Mouse (Mus musculus) embryonic facial prominence, embryonic 13.5 days (tissue): Measurements from ENCODE around the gene Sst. TPM values are rescaled to one million over a fixed set of nuclear protein-coding genes. Genes with fewer than 3 reads are reported as not detected.
A peak's percentile ranks its signal among the peaks of the same experiment; 100 is the strongest.
"Not testable (repeated sequence)": the region's sequence is repeated elsewhere in the genome, so short reads cannot be mapped to it uniquely, and the experiment has no call there.

Experiments used
- ATAC-seq: fragments of 200-750 bp; cut with Nextera tagmentation; 2 replicates; pipeline ENCODE4 v1.8.0; 2017; ENCODE audit warnings: low read depth; ENCODE audit not compliant: insufficient number of reproducible peaks, insufficient read depth, low FRiP score, low TSS enrichment
- H3K27ac ChIP-seq: fragments of 300-500 bp; sonication (generic); 2 replicates; pipeline ENCODE4 v1.5.1; 2015; ENCODE audit warnings: moderate library complexity, mild to moderate bottlenecking, inconsistent platforms
- H3K27me3 ChIP-seq: fragments of 300-500 bp; sonication (generic); 2 replicates; pipeline ENCODE4 v1.6.1; 2015; ENCODE audit warnings: mild to moderate bottlenecking, inconsistent platforms
- H3K36me3 ChIP-seq: fragments of 300-500 bp; sonication (generic); 2 replicates; pipeline ENCODE4 v1.6.1; 2015; ENCODE audit warnings: mild to moderate bottlenecking, inconsistent platforms
- H3K4me1 ChIP-seq: fragments of 300-500 bp; sonication (generic); 2 replicates; pipeline ENCODE4 v1.6.1; 2015; ENCODE audit warnings: inconsistent platforms
- H3K4me2 ChIP-seq: fragments of 300-500 bp; sonication (generic); 2 replicates; pipeline ENCODE4 v1.6.1; 2015; ENCODE audit warnings: moderate library complexity, mild to moderate bottlenecking, inconsistent platforms
- H3K4me3 ChIP-seq: fragments of 300-500 bp; sonication (generic); 2 replicates; pipeline ENCODE4 v1.5.1; 2015; ENCODE audit warnings: mild to moderate bottlenecking, inconsistent platforms
- H3K9ac ChIP-seq: fragments of 300-500 bp; sonication (generic); 2 replicates; pipeline ENCODE4 v1.6.1; 2015; ENCODE audit warnings: mild to moderate bottlenecking, inconsistent platforms
- H3K9me3 ChIP-seq: fragments of 300-500 bp; sonication (generic); 2 replicates; pipeline ENCODE4 v1.6.1; 2016; ENCODE audit warnings: inconsistent platforms
- WGBS: fragments of 180-500 bp; shearing (Covaris S2); methylation state at CpG from one replicate; pipeline ENCODE4 v1.1.7; 2015; ENCODE audit warnings: mixed read lengths; 5-methylcytosine and 5-hydroxymethylcytosine counted together
- polyA plus RNA-seq: library from polyadenylated mRNA; unstranded; fragments of >200 nt; fragmentation: Nextera tagmentation; extraction: Ambion mirVana; gene quantifications from 2 replicates; pipeline ENCODE4 v1.2.1, GENCODE M21; 2015

The Sst gene
- polyA plus RNA-seq, 1 experiment from 2014 or later = 36.2 TPM

DNA sequence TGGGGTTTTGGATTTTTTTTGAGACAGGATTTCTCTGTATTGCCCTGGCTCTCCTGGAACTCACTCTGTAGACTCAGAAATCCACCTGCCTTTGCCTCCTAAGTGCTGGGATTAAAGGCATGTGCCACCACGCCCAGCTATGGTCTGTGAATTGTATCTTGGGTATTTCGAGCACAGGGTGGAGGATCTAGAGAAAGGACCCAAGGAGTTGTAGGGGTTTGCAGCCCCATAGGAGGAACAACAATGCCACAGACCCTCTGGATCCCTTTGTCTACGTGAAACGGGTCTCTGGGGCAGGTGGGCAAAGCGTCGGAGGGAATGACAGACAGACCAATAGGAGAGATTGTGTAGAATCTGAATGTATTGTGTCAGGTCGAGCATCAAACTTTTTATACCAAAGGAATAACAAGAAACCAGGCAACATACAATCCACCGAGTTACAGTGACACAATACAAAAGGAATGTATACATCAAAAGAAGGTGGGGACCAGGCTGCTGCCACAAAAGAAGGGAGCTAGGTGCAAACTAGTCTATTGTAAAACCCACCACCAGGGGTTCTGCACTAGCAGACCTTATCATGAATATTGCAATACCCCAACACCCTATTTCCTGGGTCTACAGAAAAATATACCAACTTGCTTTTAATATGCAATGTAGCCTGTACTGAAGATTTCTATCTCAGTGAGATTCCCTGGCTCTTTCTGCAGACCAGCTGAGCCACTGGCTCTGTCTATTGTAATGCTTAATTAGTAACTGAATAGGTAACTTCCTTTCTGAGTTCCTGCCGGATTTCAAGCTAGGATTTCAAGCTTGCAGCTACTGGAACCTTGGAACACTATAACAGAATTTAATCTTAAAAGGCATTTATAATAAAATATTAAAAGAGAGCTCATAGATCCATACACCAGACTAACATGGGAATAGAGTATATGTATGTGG is 17.6 kb upstream of the Sst start:
- H3K4me1 ChIP-seq, H3K9me3 ChIP-seq, H3K4me2 ChIP-seq, H3K36me3 ChIP-seq, H3K27ac ChIP-seq, H3K4me3 ChIP-seq, H3K9ac ChIP-seq, ATAC-seq, H3K27me3 ChIP-seq: not testable (repeated sequence)
- 79% methylated on average over 9 of the region's 9 CpGs for WGBS

DNA sequence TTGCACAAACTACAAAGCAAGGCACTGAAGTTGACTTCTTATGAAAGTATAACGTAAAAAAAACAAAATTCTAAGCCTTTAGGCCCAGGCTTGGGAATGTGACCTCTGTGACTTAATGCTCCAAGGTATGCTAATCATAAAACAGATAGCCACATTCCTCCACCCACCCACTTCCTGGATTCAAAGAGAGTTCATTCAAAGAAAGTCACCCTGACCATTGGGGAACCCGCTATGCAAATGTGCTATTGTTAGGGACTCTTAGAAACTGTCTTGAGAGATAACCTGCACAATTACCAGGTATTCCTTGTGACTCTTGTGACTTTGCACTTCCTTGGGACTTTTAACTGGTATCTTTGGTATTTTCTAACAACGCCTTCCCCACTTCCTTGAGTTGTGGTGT is 15.8 kb upstream of the Sst start:
- not testable (repeated sequence) for H3K9me3 ChIP-seq, H3K4me1 ChIP-seq, H3K4me2 ChIP-seq, H3K27ac ChIP-seq, H3K27me3 ChIP-seq, H3K9ac ChIP-seq, H3K4me3 ChIP-seq, H3K36me3 ChIP-seq, ATAC-seq
- 81% methylated on average over 3 of the region's 3 CpGs for WGBS

DNA sequence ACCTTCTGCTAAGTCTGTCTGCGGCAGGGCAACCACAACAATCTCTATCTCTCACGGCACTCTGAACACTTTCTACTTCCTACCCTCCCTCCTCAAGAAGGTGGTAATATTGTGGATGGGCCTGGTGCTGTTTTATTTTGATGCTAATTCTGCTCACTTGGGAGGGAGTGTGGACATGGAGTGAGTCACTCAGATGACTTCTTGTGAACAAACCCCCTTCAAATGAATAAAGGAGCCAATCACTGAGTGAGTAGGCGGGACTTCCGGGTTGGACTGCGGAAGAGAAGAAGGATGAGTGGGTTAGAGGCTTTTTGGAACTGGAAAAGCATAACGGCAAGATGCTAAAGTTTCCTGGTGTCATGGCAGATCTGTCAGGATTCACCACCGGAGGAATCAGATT is 10.7 kb upstream of the Sst start:
- Histone ChIP-seq H3K4me2 (no peak overlapping the region), H3K4me1 (peaks cover 17% of the 10 kb centered on the region), H3K27ac (no peak overlapping the region), H3K27me3 (peaks cover 15% of the 10 kb centered on the region), H3K4me3 (no peak overlapping the region), H3K9me3 (no peaks in the 10 kb centered on the region), H3K9ac (no peak overlapping the region), H3K36me3 (no peaks in the 10 kb centered on the region)
- 88% methylated on average over 7 of the region's 7 CpGs for WGBS
- no peak for ATAC-seq

DNA sequence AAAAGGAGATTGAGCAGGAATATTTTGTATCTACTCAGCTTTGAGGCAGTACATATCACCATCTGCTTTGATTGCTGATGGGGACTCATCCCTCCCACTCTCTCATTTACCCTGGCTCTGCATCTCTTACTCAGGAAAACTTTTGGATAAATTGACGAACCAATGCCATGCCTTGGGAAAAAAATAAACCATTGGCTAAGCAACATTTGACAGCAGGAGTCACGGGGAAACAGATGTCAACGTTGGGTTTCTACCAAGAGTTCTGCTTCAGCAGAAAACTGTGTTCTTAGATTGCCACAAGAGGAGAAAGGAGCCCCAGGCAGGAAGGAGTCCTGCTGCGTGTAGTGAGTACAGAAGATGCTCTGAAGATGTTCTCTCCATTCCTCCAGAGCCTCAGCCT is 9.3 kb upstream of the Sst start:
- 72% methylated on average over 4 of the region's 4 CpGs for WGBS
- no peak overlapping the region for H3K9ac ChIP-seq
- no peaks in the 10 kb centered on the region for H3K36me3 ChIP-seq
- H3K9me3 ChIP-seq = no peaks in the 10 kb centered on the region
- peaks cover 21% of the 10 kb centered on the region for H3K27me3 ChIP-seq
- H3K4me3 ChIP-seq = no peak overlapping the region
- ATAC-seq = no peak
- no peak overlapping the region for H3K4me2 ChIP-seq
- peaks cover 17% of the 10 kb centered on the region for H3K4me1 ChIP-seq
- no peak overlapping the region for H3K27ac ChIP-seq

DNA sequence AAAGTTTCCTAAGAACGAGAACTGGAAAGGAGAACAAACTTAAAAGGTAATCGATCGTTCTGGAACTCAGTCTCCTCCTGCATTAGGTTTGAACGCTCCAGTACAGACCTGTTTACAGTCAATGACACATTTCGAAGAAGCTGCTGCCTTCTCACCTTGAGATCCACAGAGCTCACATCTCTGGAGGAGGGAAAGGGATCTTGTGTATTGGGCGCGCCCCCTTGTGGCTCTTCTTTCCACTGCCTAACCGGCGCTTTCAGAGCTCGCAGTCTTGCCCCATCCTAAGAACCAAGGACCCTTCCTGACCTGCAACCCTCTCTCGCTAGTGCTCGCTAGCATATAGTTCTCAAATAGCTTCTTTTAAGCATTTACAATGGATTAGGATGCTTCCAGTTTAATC is 8.1 kb upstream of the Sst start:
- H3K4me3 ChIP-seq = peak overlapping the region; percentile 23
- H3K4me2 ChIP-seq = peak overlapping the region; percentile 56
- WGBS = 7% methylated on average over 12 of the region's 12 CpGs
- peaks cover 17% of the 10 kb centered on the region for H3K4me1 ChIP-seq
- H3K9ac ChIP-seq = peak overlapping the region; percentile 22; the same call in 1 of the 2 replicates
- H3K9me3 ChIP-seq = no peaks in the 10 kb centered on the region
- H3K27ac ChIP-seq = no peak overlapping the region
- H3K27me3 ChIP-seq = peaks cover 28% of the 10 kb centered on the region
- ATAC-seq = peak; percentile 54; the same call in 1 of the 2 replicates
- no peaks in the 10 kb centered on the region for H3K36me3 ChIP-seq

DNA sequence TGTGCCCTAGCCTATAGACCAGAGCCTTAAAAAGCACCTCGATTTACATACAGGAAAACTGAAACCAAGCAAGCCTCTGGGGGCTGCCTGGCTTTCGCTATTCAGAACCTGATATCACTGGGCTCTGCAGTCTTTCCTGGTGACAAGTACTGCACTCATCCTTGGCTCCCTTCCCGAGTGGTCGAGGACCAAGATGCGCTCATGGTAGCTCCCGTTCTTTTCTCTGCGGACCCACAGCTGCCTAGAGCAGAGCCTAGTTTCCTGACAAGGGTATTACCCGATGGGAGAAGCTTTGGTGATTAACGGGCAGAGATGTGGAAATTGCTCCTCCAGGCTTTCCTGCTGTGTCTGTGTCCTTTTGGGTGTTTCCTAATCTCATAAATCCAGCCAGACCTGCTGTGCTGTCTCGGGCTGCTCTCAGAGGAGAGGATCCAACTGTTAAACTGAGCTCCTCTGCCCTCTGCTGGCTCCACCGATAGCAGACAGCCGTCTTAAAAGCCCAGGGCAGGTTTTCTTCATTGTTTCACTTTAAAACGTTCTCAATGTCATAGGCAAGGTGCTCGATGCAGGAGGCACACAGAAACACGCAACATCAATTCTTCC is 7.3 kb upstream of the Sst start:
- no peaks in the 10 kb centered on the region for H3K9me3 ChIP-seq
- no peak overlapping the region for H3K27ac ChIP-seq
- WGBS = 12% methylated on average over 15 of the region's 15 CpGs
- H3K27me3 ChIP-seq = peaks cover 33% of the 10 kb centered on the region
- H3K9ac ChIP-seq = peak overlapping the region; percentile 51
- no peaks in the 10 kb centered on the region for H3K36me3 ChIP-seq
- H3K4me1 ChIP-seq = peaks cover 17% of the 10 kb centered on the region
- peak overlapping the region; percentile 23 for H3K4me3 ChIP-seq
- no peak for ATAC-seq
- peak overlapping the region; percentile 56 for H3K4me2 ChIP-seq

DNA sequence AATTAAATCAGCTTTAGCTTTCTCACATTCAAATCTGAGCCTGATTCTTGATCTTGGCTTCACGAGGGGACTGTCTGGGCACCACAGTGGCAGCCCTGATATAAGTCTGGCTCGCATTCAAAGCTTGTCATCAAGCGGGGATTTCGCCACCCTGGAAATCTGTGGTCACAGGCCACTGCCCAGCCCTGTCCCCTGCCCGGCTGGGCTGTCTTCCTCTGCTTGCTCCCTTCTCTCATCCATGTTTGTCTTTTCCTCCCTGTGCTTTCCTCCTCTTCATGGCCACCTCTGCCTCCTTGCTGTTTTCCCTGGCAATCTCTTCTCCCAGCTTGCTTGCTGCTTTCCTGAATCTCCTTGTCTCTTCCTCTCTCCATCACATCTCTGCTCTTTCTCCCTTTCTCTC is 6.7 kb upstream of the Sst start:
- 52% methylated on average over 5 of the region's 5 CpGs for WGBS
- Histone ChIP-seq H3K9ac (no peak overlapping the region), H3K4me3 (no peak overlapping the region), H3K36me3 (no peaks in the 10 kb centered on the region), H3K27ac (no peak overlapping the region), H3K9me3 (no peaks in the 10 kb centered on the region), H3K27me3 (peaks cover 39% of the 10 kb centered on the region), H3K4me2 (peak overlapping the region; percentile 56; the same call in 1 of the 2 replicates), H3K4me1 (peaks cover 17% of the 10 kb centered on the region)
- ATAC-seq = no peak

DNA sequence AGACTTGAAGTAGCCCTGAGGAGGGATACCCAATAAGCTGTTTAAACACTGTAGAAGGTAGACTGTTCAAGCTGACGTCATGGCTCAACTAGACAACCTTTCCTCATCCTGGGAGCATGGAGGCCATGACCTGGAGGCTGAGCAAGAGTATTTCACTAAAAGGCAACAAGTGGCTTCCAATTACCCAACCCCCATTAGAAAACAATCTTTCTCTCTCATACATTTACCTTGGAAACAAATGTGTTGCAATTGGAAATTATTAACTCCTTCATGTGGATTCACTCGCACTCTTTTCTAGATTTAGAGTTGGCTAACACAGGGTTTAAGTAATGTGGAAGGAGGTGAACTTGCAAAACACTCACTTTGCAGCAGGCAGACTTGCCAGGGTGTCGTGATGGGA is 4.4 kb upstream of the Sst start:
- no peak overlapping the region for H3K27ac ChIP-seq
- H3K9ac ChIP-seq = no peak overlapping the region
- no peaks in the 10 kb centered on the region for H3K9me3 ChIP-seq
- no peak overlapping the region for H3K4me2 ChIP-seq
- peaks cover 62% of the 10 kb centered on the region for H3K27me3 ChIP-seq
- H3K4me3 ChIP-seq = no peak overlapping the region
- H3K4me1 ChIP-seq = peaks cover 21% of the 10 kb centered on the region
- 80% methylated on average over 3 of the region's 3 CpGs for WGBS
- no peaks in the 10 kb centered on the region for H3K36me3 ChIP-seq
- no peak for ATAC-seq

DNA sequence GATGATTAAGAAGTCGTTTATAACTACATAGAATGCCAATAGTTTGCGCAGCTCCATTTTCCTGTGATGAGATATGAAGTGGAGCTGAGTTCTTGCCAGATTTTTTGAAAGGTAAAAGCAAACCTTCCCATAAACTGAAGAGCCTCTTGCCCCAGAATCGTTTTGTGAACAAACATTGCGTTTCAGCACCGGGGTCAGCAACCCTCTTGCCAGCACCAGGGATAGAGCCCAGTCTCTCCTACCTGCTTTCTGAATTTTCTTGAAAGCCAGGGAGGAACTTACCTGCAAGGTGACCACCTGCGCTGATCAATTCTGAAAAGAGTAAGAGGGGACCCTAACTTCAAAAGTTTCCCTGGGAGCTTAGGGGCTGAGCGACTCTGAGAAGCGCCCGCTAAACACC is 607 bp downstream of the Sst start:
- Histone ChIP-seq H3K27ac (no peak overlapping the region), H3K4me2 (peak overlapping the region; percentile 36), H3K4me1 (peaks cover 13% of the 10 kb centered on the region), H3K9ac (no peak overlapping the region), H3K4me3 (peak overlapping the region; percentile 2; the same call in 1 of the 2 replicates), H3K36me3 (no peaks in the 10 kb centered on the region), H3K27me3 (peaks cover 57% of the 10 kb centered on the region), H3K9me3 (no peaks in the 10 kb centered on the region)
- 6% methylated on average over 9 of the region's 9 CpGs for WGBS
- ATAC-seq = no peak

DNA sequence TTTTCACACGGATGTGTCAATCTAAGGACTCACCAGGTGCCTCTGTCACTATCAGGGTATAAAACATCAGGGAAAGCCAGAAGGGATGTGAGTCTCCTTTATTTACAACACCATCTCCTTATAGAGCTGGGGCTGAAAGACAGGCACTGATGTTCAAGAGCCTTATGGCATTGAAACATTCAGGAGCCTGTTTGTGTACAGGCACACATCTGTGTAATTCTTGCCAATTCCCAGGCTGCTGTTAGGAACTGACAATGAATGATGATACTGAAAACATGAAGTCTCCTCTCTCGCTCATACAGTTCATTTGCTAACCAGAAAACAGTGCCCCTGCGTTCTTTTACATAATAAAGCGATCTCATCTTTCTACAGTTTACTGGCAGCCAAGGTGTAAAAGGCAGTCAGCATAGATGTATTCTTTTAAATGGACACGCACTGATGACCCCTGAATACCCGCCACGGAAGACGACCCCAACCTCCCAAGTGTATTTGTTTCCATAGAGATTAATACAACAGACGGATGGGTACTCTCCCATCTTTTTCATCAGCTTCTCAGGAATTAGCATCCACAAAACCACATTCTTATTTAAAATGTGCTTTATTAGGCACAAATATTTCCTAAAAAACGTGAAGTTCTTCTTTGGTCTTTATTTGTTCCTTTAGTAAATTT is 2.7 kb downstream of the Sst start:
- 71% methylated on average over 10 of the region's 10 CpGs for WGBS
- Histone ChIP-seq H3K4me1 (peaks cover 21% of the 10 kb centered on the region), H3K9me3 (no peaks in the 10 kb centered on the region), H3K36me3 (no peaks in the 10 kb centered on the region), H3K9ac (no peak overlapping the region), H3K4me3 (no peak overlapping the region), H3K27ac (no peak overlapping the region), H3K4me2 (no peak overlapping the region), H3K27me3 (peaks cover 44% of the 10 kb centered on the region)
- ATAC-seq = no peak

DNA sequence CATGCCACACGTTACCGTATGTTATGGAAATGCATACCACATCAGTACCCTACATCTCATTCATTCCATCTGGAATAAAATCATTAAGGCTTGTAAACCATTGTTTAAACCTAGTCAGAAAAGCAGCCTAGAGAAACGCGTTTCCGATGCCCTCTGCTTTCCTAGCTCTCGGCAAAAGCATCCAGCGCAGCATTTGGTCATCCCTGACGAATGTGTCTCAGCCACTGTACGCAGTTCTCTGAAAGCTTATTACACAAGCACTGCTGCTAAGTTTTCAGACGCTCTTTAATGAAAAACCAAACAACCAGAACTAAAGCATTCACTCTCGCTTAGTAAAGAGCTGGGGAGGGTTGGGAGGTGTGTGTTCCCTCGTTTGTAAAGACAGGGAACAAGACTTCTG is 5.7 kb downstream of the Sst start:
- ATAC-seq = no peak
- Histone ChIP-seq H3K9ac (no peak overlapping the region), H3K27me3 (peaks cover 20% of the 10 kb centered on the region), H3K4me2 (peak overlapping the region; percentile 30), H3K4me1 (peaks cover 16% of the 10 kb centered on the region), H3K27ac (peak overlapping the region; percentile 33; the same call in 1 of the 2 replicates), H3K9me3 (no peaks in the 10 kb centered on the region), H3K4me3 (no peak overlapping the region), H3K36me3 (no peaks in the 10 kb centered on the region)
- 41% methylated on average over 12 of the region's 12 CpGs for WGBS
